Mouse (Mus musculus) midbrain, postnatal 0 days (tissue): Measurements from ENCODE around the gene Prdm16. TPM values are rescaled to one million over a fixed set of nuclear protein-coding genes. Genes with fewer than 3 reads are reported as not detected.

ENCODE experiments used
- ATAC-seq: fragments of 200-750 bp; cut with Nextera tagmentation; 2 replicates; pipeline ENCODE4 v1.8.0; 2017; ENCODE audit warnings: moderate number of reproducible peaks, mild to moderate bottlenecking, moderate TSS enrichment, moderate library complexity; ENCODE audit not compliant: low FRiP score
- DNase-seq: peaks from one replicate; pipeline ENCODE4 v3.0.0-alpha.2; 2015; ENCODE audit warnings: low spot score
- H3K27ac ChIP-seq: fragments of 300-500 bp; sonication (generic); 2 replicates; pipeline ENCODE4 v1.5.1; 2014; ENCODE audit warnings: low read depth, mild to moderate bottlenecking, low read length, mixed read lengths
- H3K27me3 ChIP-seq: fragments of 300-500 bp; sonication (generic); 2 replicates; pipeline ENCODE4 v1.6.1; 2014; ENCODE audit warnings: low read length, control low read depth, mixed read lengths; ENCODE audit not compliant: insufficient read depth
- H3K36me3 ChIP-seq: fragments of 300-500 bp; sonication (generic); 2 replicates; pipeline ENCODE4 v1.6.1; 2014; ENCODE audit warnings: low read length, control low read depth, mixed read lengths; ENCODE audit not compliant: insufficient read depth
- H3K4me1 ChIP-seq: fragments of 300-500 bp; sonication (generic); 2 replicates; pipeline ENCODE4 v1.6.1; 2014; ENCODE audit warnings: mild to moderate bottlenecking, control low read depth, antibody characterized with exemption, low read length, mixed read lengths; ENCODE audit not compliant: insufficient read depth
- H3K4me2 ChIP-seq: fragments of 300-500 bp; sonication (generic); 2 replicates; pipeline ENCODE4 v1.6.1; 2014; ENCODE audit warnings: low read depth, mild to moderate bottlenecking, low read length, mixed read lengths; ENCODE audit not compliant: poor library complexity, severe bottlenecking
- H3K4me3 ChIP-seq: fragments of 300-500 bp; sonication (generic); 2 replicates; pipeline ENCODE4 v1.5.1; 2014; ENCODE audit warnings: low read depth, mild to moderate bottlenecking, low read length, moderate library complexity
- H3K9ac ChIP-seq: fragments of 300-500 bp; sonication (generic); replicated peaks from 2 replicates; pipeline ENCODE4 v1.6.1; 2014; ENCODE audit warnings: mild to moderate bottlenecking, low read length, moderate library complexity, mixed read lengths; ENCODE audit not compliant: poor library complexity, severe bottlenecking
- H3K9me3 ChIP-seq: fragments of 300-500 bp; sonication (generic); 2 replicates; pipeline ENCODE4 v1.6.1; 2016; ENCODE audit warnings: low read length, control low read depth
- CTCF ChIP-seq: IDR thresholded peaks from 2 replicates; pipeline ENCODE4 v1.5.1; 2016; ENCODE audit warnings: antibody characterized with exemption, mild to moderate bottlenecking
- WGBS: fragments of 180-500 bp; shearing (Covaris S2); extraction: QIAGEN DNeasy Blood & Tissue Kit; methylation state at CpG from one replicate; pipeline ENCODE4 v1.1.7; 2014; 5-methylcytosine and 5-hydroxymethylcytosine counted together
- polyA plus RNA-seq: library from polyadenylated mRNA; unstranded; fragments of >200 nt; fragmentation: Nextera tagmentation; extraction: Ambion mirVana; gene quantifications from 2 replicates; pipeline ENCODE4 v1.2.1, GENCODE M21; 2015
- total RNA-seq: library from RNA; depleted of rRNA; stranded (reverse); fragments of >200 nt; gene quantifications from 2 replicates; pipeline ENCODE4 v1.2.3, GENCODE M21; 2014

Prdm16 gene
- total and polyA plus RNA-seq, 2 experiments from 2014 or later, result 9.3 to 10.7 TPM

- Histone ChIP-seq H3K4me2 (no peak overlapping the region), H3K9me3 (no peaks in the 10 kb centered on the region), H3K9ac (no peak overlapping the region), H3K4me1 (peaks cover 3% of the 10 kb centered on the region; the same call in 1 of the 2 replicates), H3K4me3 (no peak overlapping the region), H3K27me3 (peaks cover 8% of the 10 kb centered on the region; the same call in 1 of the 2 replicates), H3K27ac (no peak overlapping the region), H3K36me3 (no peaks in the 10 kb centered on the region)
- DNase-seq (no peak), ATAC-seq (no peak)
- 42% methylated on average over 17 of the region's 17 CpGs for WGBS
- no peak for TF ChIP-seq CTCF
Observed at GRCm38 (mm10) chr4:154594116-154594760, 42.4 kb downstream of the Prdm16 start.

DNA sequence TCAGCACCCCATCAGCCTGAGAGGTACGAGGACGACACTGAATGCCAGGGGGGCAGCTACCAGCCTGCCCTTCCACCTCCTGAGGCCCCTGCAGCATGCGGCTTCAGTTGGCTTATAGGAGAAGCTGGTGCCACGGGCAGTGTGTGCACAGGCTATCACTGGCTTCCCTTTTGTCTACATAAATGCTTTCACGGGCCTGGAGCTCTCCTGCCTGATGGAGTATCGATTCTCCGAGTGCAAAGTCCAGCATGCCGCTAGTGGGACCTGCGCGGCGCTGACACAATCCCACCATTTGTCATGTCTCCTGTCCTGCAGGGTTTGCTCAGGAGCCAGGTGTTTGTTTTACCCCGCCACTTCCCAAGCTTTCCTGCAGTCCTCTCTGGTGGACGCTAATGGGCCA is 44.1 kb downstream of the Prdm16 start:
- no peak for DNase-seq
- ATAC-seq, result no peak

GRCm38 (mm10) chr4:154590910-154591309 is 45.8 kb downstream of the Prdm16 start:
- no peaks in the 10 kb centered on the region for H3K9me3 ChIP-seq
- 0 out of 2 replicates have a peak, but pooled peaks cover 5% of the 10 kb centered on the region for H3K27me3 ChIP-seq
- WGBS, result 32% methylated on average over 10 of the region's 11 CpGs
- DNase-seq (no peak), ATAC-seq (no peak)
- no peaks in the 10 kb centered on the region for H3K36me3 ChIP-seq
- no peak overlapping the region for H3K4me2 ChIP-seq
- H3K4me1 ChIP-seq, result 0 out of 2 replicates have a peak, but pooled peaks cover 4% of the 10 kb centered on the region
- no peak overlapping the region for H3K4me3 ChIP-seq
- H3K27ac ChIP-seq, result no peak overlapping the region
- H3K9ac ChIP-seq, result no peak overlapping the region
- TF ChIP-seq CTCF, result no peak

More for the DNA sequence above, 44.1 kb downstream of the Prdm16 start:
- WGBS, result 78% methylated on average over 13 of the region's 13 CpGs
- H3K4me2 ChIP-seq, result no peak overlapping the region
- H3K4me3 ChIP-seq, result no peak overlapping the region
- no peak overlapping the region for H3K27ac ChIP-seq
- no peak for TF ChIP-seq CTCF
- H3K9ac ChIP-seq, result no peak overlapping the region
- H3K27me3 ChIP-seq, result 0 out of 2 replicates have a peak, but pooled peaks cover 5% of the 10 kb centered on the region
- H3K4me1 ChIP-seq, result 0 out of 2 replicates have a peak, but pooled peaks cover 3% of the 10 kb centered on the region
- H3K9me3 ChIP-seq, result no peaks in the 10 kb centered on the region
- no peaks in the 10 kb centered on the region for H3K36me3 ChIP-seq

DNA sequence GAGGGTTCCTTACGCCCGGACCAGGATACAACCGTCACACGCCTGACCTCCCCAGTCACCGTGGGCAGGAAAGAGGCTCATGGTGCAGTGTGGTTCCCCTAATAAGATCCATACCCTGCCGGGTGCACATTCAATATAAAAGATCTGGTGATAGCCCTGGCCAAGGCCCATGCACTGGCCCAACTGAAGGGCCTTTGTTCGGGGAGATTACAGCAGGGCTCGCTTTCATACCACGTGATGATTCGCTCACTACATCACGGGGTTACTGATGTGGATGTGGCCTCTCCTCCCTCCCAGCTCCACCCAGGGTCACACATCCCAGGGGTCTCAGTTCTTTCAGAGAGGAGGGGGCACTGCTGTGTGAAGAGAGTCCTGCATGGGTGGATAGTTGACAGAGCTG is 50.3 kb downstream of the Prdm16 start:
- no peak for TF ChIP-seq CTCF
- H3K9me3 ChIP-seq, result no peaks in the 10 kb centered on the region
- no peak overlapping the region for H3K9ac ChIP-seq
- 0 out of 2 replicates have a peak, but pooled peaks cover 2% of the 10 kb centered on the region for H3K27me3 ChIP-seq
- no peak overlapping the region for H3K4me2 ChIP-seq
- no peak for ATAC-seq
- 0 out of 2 replicates have a peak, but pooled peaks cover 4% of the 10 kb centered on the region for H3K4me1 ChIP-seq
- 57% methylated on average over 11 of the region's 11 CpGs for WGBS
- DNase-seq, result no peak
- H3K4me3 ChIP-seq, result no peak overlapping the region
- no peaks in the 10 kb centered on the region for H3K36me3 ChIP-seq
- H3K27ac ChIP-seq, result no peak overlapping the region

DNA sequence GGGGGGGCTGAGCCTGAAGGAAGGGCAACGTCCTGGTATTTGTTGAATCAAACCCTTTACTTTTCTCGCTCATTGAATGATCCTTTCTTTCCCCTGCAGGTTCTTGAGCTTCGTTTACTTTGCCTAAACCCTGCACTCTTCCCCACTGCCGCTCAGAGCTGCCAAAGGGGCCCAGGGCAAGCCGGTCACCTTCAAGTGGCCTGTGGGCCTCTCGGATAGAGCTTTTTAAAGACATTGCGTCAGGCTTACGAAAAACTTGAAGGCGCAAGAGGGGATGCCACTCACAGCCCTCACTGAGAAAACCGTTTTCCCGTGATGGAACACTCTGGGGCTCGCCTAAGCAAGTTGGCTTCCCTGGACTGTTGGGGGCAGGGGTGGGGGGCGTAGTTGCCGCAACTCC is 50.9 kb downstream of the Prdm16 start:
- Histone ChIP-seq H3K9me3 (no peaks in the 10 kb centered on the region), H3K36me3 (no peaks in the 10 kb centered on the region), H3K4me2 (no peak overlapping the region), H3K9ac (no peak overlapping the region), H3K4me3 (no peak overlapping the region), H3K27ac (no peak overlapping the region), H3K27me3 (0 out of 2 replicates have a peak, but pooled peaks cover 2% of the 10 kb centered on the region), H3K4me1 (0 out of 2 replicates have a peak, but pooled peaks cover 4% of the 10 kb centered on the region)
- 65% methylated on average over 14 of the region's 14 CpGs for WGBS
- ATAC-seq (no peak), DNase-seq (no peak)
- no peak for TF ChIP-seq CTCF

DNA sequence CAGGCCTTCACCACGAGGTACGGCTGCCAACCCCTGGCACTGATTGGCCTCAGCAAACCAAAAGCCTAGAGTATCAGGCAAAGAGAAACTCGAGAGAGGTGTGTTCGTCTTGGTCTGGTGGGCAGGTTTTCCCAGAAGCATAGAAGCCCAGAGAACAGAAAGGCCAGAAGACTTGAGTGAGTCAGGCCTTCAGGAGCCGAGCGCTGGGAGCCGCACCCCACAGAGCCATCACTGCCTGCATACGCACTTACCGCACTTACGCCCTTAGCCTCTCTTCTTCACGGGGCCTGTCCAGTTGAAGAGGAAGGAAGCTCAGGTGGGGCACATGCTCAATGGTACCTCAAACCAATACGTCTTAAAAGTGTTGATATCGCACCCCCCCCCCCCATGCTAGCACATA is 53.0 kb downstream of the Prdm16 start:
- no peak overlapping the region for H3K4me2 ChIP-seq
- no peak for TF ChIP-seq CTCF
- ATAC-seq, result no peak
- WGBS, result 87% methylated on average over 13 of the region's 13 CpGs
- DNase-seq, result no peak
- H3K4me1 ChIP-seq, result 0 out of 2 replicates have a peak, but pooled peaks cover 4% of the 10 kb centered on the region
- H3K27ac ChIP-seq, result no peak overlapping the region
- 0 out of 2 replicates have a peak, but pooled peaks cover under 1% of the 10 kb centered on the region for H3K27me3 ChIP-seq
- no peaks in the 10 kb centered on the region for H3K36me3 ChIP-seq
- H3K4me3 ChIP-seq, result no peak overlapping the region
- no peak overlapping the region for H3K9ac ChIP-seq
- H3K9me3 ChIP-seq, result no peaks in the 10 kb centered on the region
